Mouse (Mus musculus) heart, embryonic 13.5 days (tissue): Measurements from ENCODE around the gene Stard13. TPM values are rescaled to one million over a fixed set of nuclear protein-coding genes. Genes with fewer than 3 reads are reported as not detected.

Experiments used
- ATAC-seq: fragments of 200-750 bp; cut with Nextera tagmentation; 2 replicates; pipeline ENCODE4 v1.8.0; 2017; ENCODE audit warnings: moderate TSS enrichment; ENCODE audit not compliant: insufficient number of reproducible peaks, low FRiP score, low TSS enrichment; ENCODE audit errors: extremely low read depth
- H3K27ac ChIP-seq: fragments of 300-500 bp; sonication (generic); replicated peaks from 2 replicates; pipeline ENCODE4 v1.5.1; 2015; ENCODE audit warnings: moderate library complexity, mild to moderate bottlenecking, inconsistent platforms
- H3K27me3 ChIP-seq: fragments of 300-500 bp; sonication (generic); replicated peaks from 2 replicates; pipeline ENCODE4 v1.6.1; 2015; ENCODE audit warnings: mild to moderate bottlenecking, inconsistent platforms
- H3K36me3 ChIP-seq: fragments of 300-500 bp; sonication (generic); 2 replicates; pipeline ENCODE4 v1.6.1; 2015; ENCODE audit warnings: mild to moderate bottlenecking, inconsistent platforms
- H3K4me1 ChIP-seq: fragments of 300-500 bp; sonication (generic); 2 replicates; pipeline ENCODE4 v1.6.1; 2015; ENCODE audit warnings: inconsistent platforms
- H3K4me2 ChIP-seq: fragments of 300-500 bp; sonication (generic); 2 replicates; pipeline ENCODE4 v1.6.1; 2015; ENCODE audit warnings: inconsistent platforms, mild to moderate bottlenecking, moderate library complexity
- H3K4me3 ChIP-seq: fragments of 300-500 bp; sonication (generic); 2 replicates; pipeline ENCODE4 v1.5.1; 2015; ENCODE audit warnings: moderate library complexity, mild to moderate bottlenecking, inconsistent platforms
- H3K9ac ChIP-seq: fragments of 300-500 bp; sonication (generic); 2 replicates; pipeline ENCODE4 v1.6.1; 2015; ENCODE audit warnings: inconsistent platforms, mild to moderate bottlenecking, moderate library complexity
- H3K9me3 ChIP-seq: fragments of 300-500 bp; sonication (generic); 2 replicates; pipeline ENCODE4 v1.6.1; 2016; ENCODE audit warnings: inconsistent platforms
- WGBS: fragments of 180-500 bp; shearing (Covaris S2); methylation state at CpG from one replicate; pipeline ENCODE4 v1.1.7; 2015; ENCODE audit warnings: mixed read lengths; 5-methylcytosine and 5-hydroxymethylcytosine counted together
- polyA plus RNA-seq: library from polyadenylated mRNA; unstranded; fragments of >200 nt; fragmentation: Nextera tagmentation; extraction: Ambion mirVana; gene quantifications from 2 replicates; pipeline ENCODE4 v1.2.1, GENCODE M21; 2015

Stard13 gene
- polyA plus RNA-seq, 1 experiment from 2014 or later: 4.7 TPM

GRCm38 (mm10) chr5:151177171-151177570 is 56.5 kb downstream of the Stard13 start:
- no peak overlapping the region for H3K4me2 ChIP-seq
- H3K27ac ChIP-seq: no peak overlapping the region
- H3K36me3 ChIP-seq: no peaks in the 10 kb centered on the region
- no peak for ATAC-seq
- H3K4me1 ChIP-seq: peaks cover 18% of the 10 kb centered on the region
- no peaks in the 10 kb centered on the region for H3K9me3 ChIP-seq
- WGBS: 81% methylated on average over 3 of the region's 3 CpGs
- H3K27me3 ChIP-seq: no peaks in the 10 kb centered on the region
- no peak overlapping the region for H3K4me3 ChIP-seq
- H3K9ac ChIP-seq: no peak overlapping the region

GRCm38 (mm10) chr5:151175897-151176313 is 57.7 kb downstream of the Stard13 start:
- no peaks in the 10 kb centered on the region for H3K27me3 ChIP-seq
- peaks cover 18% of the 10 kb centered on the region for H3K4me1 ChIP-seq
- ATAC-seq: no peak
- H3K9ac ChIP-seq: no peak overlapping the region
- no peak overlapping the region for H3K4me3 ChIP-seq
- no peak overlapping the region for H3K27ac ChIP-seq
- WGBS: 60% methylated on average over 4 of the region's 4 CpGs
- no peaks in the 10 kb centered on the region for H3K9me3 ChIP-seq
- no peaks in the 10 kb centered on the region for H3K36me3 ChIP-seq
- H3K4me2 ChIP-seq: no peak overlapping the region

- no peak for ATAC-seq
Measured at GRCm38 (mm10) chr5:151174485-151175460, 58.9 kb downstream of the Stard13 start.

GRCm38 (mm10) chr5:151173774-151174173 is 59.9 kb downstream of the Stard13 start:
- Histone ChIP-seq H3K9me3 (no peaks in the 10 kb centered on the region), H3K4me1 (peaks cover 18% of the 10 kb centered on the region), H3K27ac (no peak overlapping the region), H3K27me3 (no peaks in the 10 kb centered on the region), H3K4me2 (no peak overlapping the region), H3K4me3 (no peak overlapping the region), H3K9ac (no peak overlapping the region), H3K36me3 (peaks cover 4% of the 10 kb centered on the region; the same call in 1 of the 2 replicates)
- no peak for ATAC-seq
- 85% methylated on average over 1 of the region's 1 CpGs for WGBS

More at GRCm38 (mm10) chr5:151174485-151175460, 58.9 kb downstream of the Stard13 start:
- no peak overlapping the region for H3K4me3 ChIP-seq
- H3K9ac ChIP-seq: no peak overlapping the region
- H3K27ac ChIP-seq: peak overlapping the region; percentile 56
- H3K9me3 ChIP-seq: no peaks in the 10 kb centered on the region
- no peaks in the 10 kb centered on the region for H3K27me3 ChIP-seq
- WGBS: 57% methylated on average over 7 of the region's 7 CpGs
- H3K4me2 ChIP-seq: no peak overlapping the region
- H3K36me3 ChIP-seq: no peaks in the 10 kb centered on the region
- H3K4me1 ChIP-seq: peaks cover 18% of the 10 kb centered on the region

GRCm38 (mm10) chr5:151170168-151170750 is 63.4 kb downstream of the Stard13 start:
- Histone ChIP-seq H3K4me1 (peaks cover 26% of the 10 kb centered on the region), H3K27ac (no peak overlapping the region), H3K27me3 (no peaks in the 10 kb centered on the region), H3K36me3 (peaks cover 4% of the 10 kb centered on the region; the same call in 1 of the 2 replicates), H3K9ac (no peak overlapping the region), H3K4me3 (no peak overlapping the region), H3K9me3 (no peaks in the 10 kb centered on the region), H3K4me2 (no peak overlapping the region)
- no peak for ATAC-seq
- 72% methylated on average over 3 of the region's 3 CpGs for WGBS

- H3K4me1 ChIP-seq: peaks cover 24% of the 10 kb centered on the region
- 80% methylated on average over 3 of the region's 3 CpGs for WGBS
- H3K4me2 ChIP-seq: no peak overlapping the region
- H3K27me3 ChIP-seq: no peaks in the 10 kb centered on the region
- peaks cover 4% of the 10 kb centered on the region; the same call in 1 of the 2 replicates for H3K36me3 ChIP-seq
- H3K27ac ChIP-seq: no peak overlapping the region
- no peak overlapping the region for H3K4me3 ChIP-seq
- no peak overlapping the region for H3K9ac ChIP-seq
- ATAC-seq: no peak
- no peaks in the 10 kb centered on the region for H3K9me3 ChIP-seq
Measured at GRCm38 (mm10) chr5:151168191-151168590, 65.4 kb downstream of the Stard13 start.

- no peak overlapping the region for H3K27ac ChIP-seq
- H3K9ac ChIP-seq: no peak overlapping the region
- H3K4me1 ChIP-seq: peaks cover 25% of the 10 kb centered on the region
- no peaks in the 10 kb centered on the region for H3K9me3 ChIP-seq
- peaks cover 4% of the 10 kb centered on the region; the same call in 1 of the 2 replicates for H3K36me3 ChIP-seq
- 81% methylated on average over 6 of the region's 6 CpGs for WGBS
- H3K4me3 ChIP-seq: no peak overlapping the region
- no peak overlapping the region for H3K4me2 ChIP-seq
- ATAC-seq: no peak
- no peaks in the 10 kb centered on the region for H3K27me3 ChIP-seq
Measured at GRCm38 (mm10) chr5:151167641-151168040, 66.0 kb downstream of the Stard13 start.

GRCm38 (mm10) chr5:151166266-151166665 is 67.4 kb downstream of the Stard13 start:
- ATAC-seq: no peak
- peak overlapping the region; percentile 48; the same call in 1 of the 2 replicates for H3K27ac ChIP-seq
- 49% methylated on average over 5 of the region's 5 CpGs for WGBS

GRCm38 (mm10) chr5:151165381-151166016 is 68.1 kb downstream of the Stard13 start:
- Histone ChIP-seq H3K4me2 (no peak overlapping the region), H3K27ac (0 out of 2 replicates have a peak overlapping the region, but pooled peaks have one; percentile 48), H3K4me1 (peaks cover 25% of the 10 kb centered on the region), H3K9me3 (no peaks in the 10 kb centered on the region), H3K36me3 (peaks cover 4% of the 10 kb centered on the region; the same call in 1 of the 2 replicates), H3K27me3 (no peaks in the 10 kb centered on the region), H3K9ac (no peak overlapping the region), H3K4me3 (no peak overlapping the region)
- ATAC-seq: no peak
- WGBS: 66% methylated on average over 6 of the region's 6 CpGs

More at GRCm38 (mm10) chr5:151166266-151166665, 67.4 kb downstream of the Stard13 start:
- Histone ChIP-seq H3K4me2 (no peak overlapping the region), H3K4me3 (no peak overlapping the region), H3K36me3 (peaks cover 4% of the 10 kb centered on the region; the same call in 1 of the 2 replicates), H3K27me3 (no peaks in the 10 kb centered on the region), H3K9me3 (no peaks in the 10 kb centered on the region), H3K4me1 (peaks cover 25% of the 10 kb centered on the region), H3K9ac (no peak overlapping the region)

- Histone ChIP-seq H3K36me3 (peaks cover 4% of the 10 kb centered on the region; the same call in 1 of the 2 replicates), H3K9ac (no peak overlapping the region), H3K9me3 (no peaks in the 10 kb centered on the region), H3K4me2 (no peak overlapping the region), H3K27me3 (no peaks in the 10 kb centered on the region), H3K4me1 (peaks cover 25% of the 10 kb centered on the region), H3K4me3 (no peak overlapping the region), H3K27ac (no peak overlapping the region)
- 74% methylated on average over 4 of the region's 4 CpGs for WGBS
- ATAC-seq: no peak
Measured at GRCm38 (mm10) chr5:151164815-151165214, 68.8 kb downstream of the Stard13 start.

GRCm38 (mm10) chr5:151162642-151163041 is 71.0 kb downstream of the Stard13 start:
- WGBS: 75% methylated on average over 3 of the region's 3 CpGs
- H3K9ac ChIP-seq: no peak overlapping the region
- no peak overlapping the region for H3K27ac ChIP-seq
- H3K27me3 ChIP-seq: no peaks in the 10 kb centered on the region
- H3K9me3 ChIP-seq: no peaks in the 10 kb centered on the region
- no peak for ATAC-seq
- no peak overlapping the region for H3K4me3 ChIP-seq
- H3K36me3 ChIP-seq: no peaks in the 10 kb centered on the region
- peaks cover 21% of the 10 kb centered on the region for H3K4me1 ChIP-seq
- H3K4me2 ChIP-seq: no peak overlapping the region
